Mouse (Mus musculus) CH12.LX (cell line): Measurements from ENCODE around the gene Fam57a. TPM values are rescaled to one million over a fixed set of nuclear protein-coding genes. Genes with fewer than 3 reads are reported as not detected.
A peak's percentile ranks its signal among the peaks of the same experiment; 100 is the strongest.

Experiments
- DNase-seq: peaks from one replicate; pipeline ENCODE4 v3.0.0-alpha.2; 2013; ENCODE audit errors: extremely low read depth
- H3K27ac ChIP-seq: 2 replicates; pipeline ENCODE4 v1.5.1; 2012; ENCODE audit warnings: low read depth, mild to moderate bottlenecking, control low read depth, moderate library complexity; ENCODE audit not compliant: insufficient read depth
- H3K27me3 ChIP-seq: replicated peaks from 2 replicates; pipeline ENCODE3; 2012; ENCODE audit warnings: inconsistent platforms
- H3K36me3 ChIP-seq, 2 experiments: replicated peaks in 1 of 2; 2 replicates each; pipeline versions ENCODE3 to v1.6.1; 2012; ENCODE audit warnings: inconsistent platforms in 1 of 2, low read length in 1 of 2, mild to moderate bottlenecking in 1 of 2, mixed read lengths in 1 of 2, moderate library complexity in 1 of 2; ENCODE audit not compliant: control insufficient read depth in 1 of 2, insufficient read depth in 1 of 2
- H3K4me1 ChIP-seq, 2 experiments: 2 replicates each; pipeline ENCODE4 v1.6.1; 2012; ENCODE audit warnings: inconsistent platforms in 1 of 2, moderate library complexity in 1 of 2; ENCODE audit not compliant: insufficient read depth in 2 of 2, control insufficient read depth in 1 of 2
- H3K4me2 ChIP-seq: 2 replicates; pipeline ENCODE4 v1.6.1; 2012; ENCODE audit warnings: low read depth, mild to moderate bottlenecking, control low read depth; ENCODE audit not compliant: poor library complexity, insufficient read depth, severe bottlenecking
- H3K4me3 ChIP-seq, 3 experiments: fragments of 150-350 bp in 1 of 3; sonication (generic) in 1 of 3; replicated peaks in 1 of 3; 2 replicates each; pipeline versions ENCODE3 to v1.5.1; 2011 to 2012; ENCODE audit warnings: low read depth in 2 of 3, low read length in 2 of 3, mild to moderate bottlenecking in 2 of 3, moderate library complexity in 2 of 3, control low read depth in 1 of 3, improper control_type of control experiment in 1 of 3, inconsistent platforms in 1 of 3, mixed read lengths in 1 of 3; ENCODE audit not compliant: poor library complexity in 1 of 3
- H3K79me2 ChIP-seq: replicated peaks from 2 replicates; pipeline ENCODE4 v1.6.1; 2012; ENCODE audit warnings: mild to moderate bottlenecking, moderate library complexity; ENCODE audit not compliant: control insufficient read depth, poor library complexity, insufficient read depth, severe bottlenecking; ENCODE audit errors: extremely low read depth
- H3K9ac ChIP-seq: 2 replicates; pipeline ENCODE4 v1.6.1; 2012; ENCODE audit warnings: low read depth, mild to moderate bottlenecking, control low read depth, moderate library complexity; ENCODE audit not compliant: insufficient read depth
- H3K9me3 ChIP-seq: replicated peaks from 2 replicates; pipeline ENCODE3; 2012; ENCODE audit warnings: low read length, inconsistent platforms, mixed read lengths
- BHLHE40 ChIP-seq: IDR thresholded peaks from 2 replicates; pipeline ENCODE4 v1.6.1; 2011; ENCODE audit warnings: mild to moderate bottlenecking, low read depth, low read length, improper control_type of control experiment
- CHD1 ChIP-seq: IDR thresholded peaks from 2 replicates; pipeline ENCODE4 v1.6.1; 2012; ENCODE audit warnings: low read depth, low read length, improper control_type of control experiment, inconsistent platforms
- CHD2 ChIP-seq: IDR thresholded peaks from 2 replicates; pipeline ENCODE4 v1.6.1; 2011; ENCODE audit warnings: low read length, improper control_type of control experiment
- ELF1 ChIP-seq: IDR thresholded peaks from 2 replicates; pipeline ENCODE4 v1.6.1; 2014; ENCODE audit warnings: low read depth, mild to moderate bottlenecking, inconsistent platforms, low read length, improper control_type of control experiment
- EP300 ChIP-seq: IDR thresholded peaks from 2 replicates; pipeline ENCODE4 v1.6.1; 2011; ENCODE audit warnings: low read length, improper control_type of control experiment
- IRF4 ChIP-seq: IDR thresholded peaks from 2 replicates; pipeline ENCODE4 v1.6.1; 2014; ENCODE audit warnings: low read depth, mild to moderate bottlenecking, inconsistent platforms, low read length, improper control_type of control experiment
- JUND ChIP-seq: conservative IDR thresholded peaks from 2 replicates; pipeline ENCODE4 v1.6.1; 2011; ENCODE audit warnings: low read depth, low read length, improper control_type of control experiment
- MAFK ChIP-seq: IDR thresholded peaks from 2 replicates; pipeline ENCODE4 v1.6.1; 2011; ENCODE audit warnings: low read length, improper control_type of control experiment; ENCODE audit not compliant: insufficient replicate concordance
- MAX ChIP-seq: IDR thresholded peaks from 2 replicates; pipeline ENCODE4 v1.6.1; 2011; ENCODE audit warnings: low read length, improper control_type of control experiment
- MXI1 ChIP-seq: IDR thresholded peaks from 2 replicates; pipeline ENCODE4 v1.6.1; 2011; ENCODE audit warnings: mild to moderate bottlenecking, low read depth, low read length, improper control_type of control experiment
- MYC ChIP-seq: IDR thresholded peaks from 2 replicates; pipeline ENCODE4 v1.6.1; 2011; ENCODE audit warnings: low read depth, mild to moderate bottlenecking, improper control_type of control experiment, low read length
- NRF1 ChIP-seq: IDR thresholded peaks from 2 replicates; pipeline ENCODE4 v1.6.1; 2014; ENCODE audit warnings: low read depth, mild to moderate bottlenecking, inconsistent platforms, low read length, improper control_type of control experiment, moderate library complexity
- POLR2AphosphoS2 ChIP-seq: IDR thresholded peaks from 2 replicates; pipeline ENCODE4 v1.6.1; 2011; ENCODE audit warnings: low read depth, low read length, improper control_type of control experiment
- SIN3A ChIP-seq: IDR thresholded peaks from 2 replicates; pipeline ENCODE4 v1.6.1; 2012; ENCODE audit warnings: low read length, improper control_type of control experiment, inconsistent platforms
- TCF12 ChIP-seq: IDR thresholded peaks from 2 replicates; pipeline ENCODE4 v1.6.1; 2014; ENCODE audit warnings: low read depth, mild to moderate bottlenecking, inconsistent platforms, low read length, improper control_type of control experiment
- USF1 ChIP-seq: IDR thresholded peaks from 2 replicates; pipeline ENCODE4 v1.6.1; 2014; ENCODE audit warnings: low read depth, mild to moderate bottlenecking, inconsistent platforms, low read length, improper control_type of control experiment
- USF2 ChIP-seq: conservative IDR thresholded peaks from 2 replicates; pipeline ENCODE4 v1.6.1; 2011; ENCODE audit warnings: low read depth, low read length, improper control_type of control experiment
- ZKSCAN1 ChIP-seq: IDR thresholded peaks from 2 replicates; pipeline ENCODE4 v1.6.1; 2012; ENCODE audit warnings: low read depth, inconsistent platforms, low read length, improper control_type of control experiment, borderline replicate concordance
- ZMIZ1 ChIP-seq: IDR thresholded peaks from 2 replicates; pipeline ENCODE4 v1.6.1; 2012; ENCODE audit warnings: low read depth, mild to moderate bottlenecking, inconsistent platforms, low read length, improper control_type of control experiment
- ZNF384 ChIP-seq: IDR thresholded peaks from 2 replicates; pipeline ENCODE4 v1.6.1; 2012; ENCODE audit warnings: low read depth, low read length, improper control_type of control experiment, inconsistent platforms
- dilution Hi-C: fragments of 300-500 bp; cut with MboI; formaldehyde crosslinking; loops from 2 replicates; pipeline ENCODE4 v1.14.3; 2020; ENCODE audit warnings: low sequenced_read_pairs; ENCODE audit not compliant: extremely low pct_unique_long_range_greater_than_20kb, extremely low pct_ligation_motif_present
- in situ Hi-C: fragments of 300-500 bp; cut with MboI; formaldehyde crosslinking; loops from 3 replicates; pipeline ENCODE4 v1.14.3; 2019; ENCODE audit warnings: low sequenced_read_pairs, low pct_ligation_motif_present, low pct_unique_long_range_greater_than_20kb, mixed read lengths
- polyA plus RNA-seq: library from polyadenylated mRNA; unstranded; fragments of >175 nt; gene quantifications from 2 replicates; pipeline ENCODE4 v1.2.1, GENCODE M21; 2012; ENCODE audit warnings: low read depth; ENCODE audit not compliant: insufficient read length
- total RNA-seq, 2 experiments: library from RNA; depleted of rRNA; stranded (reverse); fragments of 300-350 nt in 1 of 2; fragments of >200 nt in 1 of 2; gene quantifications; 2 replicates each; pipeline ENCODE4 v1.2.3; 2012 to 2014

Gene Fam57a
- total and polyA plus RNA-seq, 3 experiments = 3.9 to 10.2 (median 7.0) TPM

DNA sequence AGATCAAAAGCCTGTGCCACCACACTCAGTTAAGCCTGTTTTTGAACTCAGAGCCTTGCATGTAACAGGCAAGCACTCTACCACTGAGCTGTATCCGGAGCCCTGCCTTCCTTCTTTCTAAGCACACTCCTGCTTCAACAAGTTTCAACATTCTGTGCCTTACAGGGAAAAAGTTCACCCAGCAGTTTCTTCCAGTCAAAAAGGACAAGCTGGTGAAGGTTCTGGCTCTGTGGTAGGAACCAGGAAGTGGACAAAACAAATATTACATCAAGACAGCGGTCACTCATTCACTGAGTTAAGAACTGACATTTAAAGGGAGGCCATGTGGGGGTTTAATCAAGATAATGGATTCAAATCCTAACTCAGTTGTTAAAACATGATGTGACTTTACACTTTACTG is 35.5 kb downstream of the Fam57a start:
- in situ Hi-C loops (no loop called here), dilution Hi-C loops (no loop called here)
- Histone ChIP-seq H3K27ac (no peak overlapping the region), H3K4me3 (peak overlapping the region in 1 of 3 experiments; percentile 2), H3K4me2 (no peak overlapping the region), H3K9me3 (no peaks in the 10 kb centered on the region), H3K36me3 (peaks cover 45 to 67% of the 10 kb centered on the region in 2 experiments), H3K4me1 (peaks cover 3 to 28% of the 10 kb centered on the region in 2 experiments; a peak in 3 of 4 replicates), H3K27me3 (no peaks in the 10 kb centered on the region), H3K9ac (no peak overlapping the region), H3K79me2 (peaks cover 20% of the 10 kb centered on the region)
- TF ChIP-seq USF2 (no peak), TCF12 (no peak), CHD2 (0 out of 2 replicates have a peak, but pooled peaks have one; percentile 20), POLR2AphosphoS2 (0 out of 2 replicates have a peak, but pooled peaks have one; percentile 51), JUND (no peak), BHLHE40 (no peak), MAX (no peak), USF1 (no peak), MAFK (no peak)
- peak; percentile 17 for DNase-seq

DNA sequence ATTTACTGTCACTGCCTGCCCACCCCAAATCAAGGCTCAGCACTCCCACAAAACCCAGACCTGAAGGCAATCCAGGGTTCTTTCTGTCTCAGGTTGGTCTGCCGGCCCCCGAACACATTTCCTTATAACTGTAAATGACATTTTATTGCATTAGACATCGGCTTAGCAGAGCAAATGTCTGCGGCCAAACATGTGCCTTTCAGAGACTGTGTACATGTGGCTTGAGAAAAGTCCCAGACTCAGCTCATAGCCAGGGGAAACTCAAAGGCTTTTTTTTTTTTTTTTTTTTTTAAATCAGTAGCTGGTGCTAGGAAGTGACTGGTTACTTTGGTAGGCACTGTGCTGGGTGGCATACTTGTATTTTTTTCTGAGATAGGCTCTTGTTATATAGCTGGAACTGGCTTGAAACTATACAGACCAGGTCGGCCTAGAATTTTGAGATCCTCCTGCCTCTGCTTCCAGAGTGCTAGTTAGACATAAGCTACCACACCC is 36.6 kb downstream of the Fam57a start:
- H3K4me1 ChIP-seq = peaks cover 3 to 28% of the 10 kb centered on the region in 2 experiments; a peak in 3 of 4 replicates
- TF ChIP-seq NRF1 = no peak
- TF ChIP-seq CHD1 = no peak
- 0 out of 2 replicates have a peak, but pooled peaks have one; percentile 5 for TF ChIP-seq POLR2AphosphoS2
- no peak for TF ChIP-seq ELF1
- peak; percentile 39 for TF ChIP-seq MXI1
- TF ChIP-seq IRF4 = 0 out of 2 replicates have a peak, but pooled peaks have one; percentile 10
- TF ChIP-seq SIN3A = peak; percentile 18; the same call in 1 of the 2 replicates
- no peak for TF ChIP-seq ZKSCAN1
- no peak for TF ChIP-seq BHLHE40
- peak; percentile 84 for TF ChIP-seq MAX
- TF ChIP-seq EP300 = no peak
- no peak for TF ChIP-seq USF1
- peak; percentile 88; the same call in 1 of the 2 replicates for TF ChIP-seq MYC
- no peak for TF ChIP-seq ZMIZ1
- TF ChIP-seq ZNF384 = peak; percentile 88
- in situ Hi-C loops = no loop called here
- peak; percentile 39 for DNase-seq
- peaks cover 41 to 68% of the 10 kb centered on the region in 2 experiments for H3K36me3 ChIP-seq
- H3K4me2 ChIP-seq = peak overlapping the region; percentile 47
- dilution Hi-C loops = no loop called here
- H3K9ac ChIP-seq = peak overlapping the region; percentile 86
- H3K9me3 ChIP-seq = no peaks in the 10 kb centered on the region
- H3K27ac ChIP-seq = no peak overlapping the region
- peaks cover 20% of the 10 kb centered on the region for H3K79me2 ChIP-seq
- H3K4me3 ChIP-seq = peak overlapping the region; percentile 74 to 97 (median 78)
- no peaks in the 10 kb centered on the region for H3K27me3 ChIP-seq
